Mouse (Mus musculus): ENCODE results near the gene Rgs7bp. TPM values are rescaled to one million over a fixed set of nuclear protein-coding genes. Genes with fewer than 3 reads are reported as not detected.

Gene Rgs7bp
- polyA plus RNA-seq, 1 experiment = 0.91 TPM

DNA sequence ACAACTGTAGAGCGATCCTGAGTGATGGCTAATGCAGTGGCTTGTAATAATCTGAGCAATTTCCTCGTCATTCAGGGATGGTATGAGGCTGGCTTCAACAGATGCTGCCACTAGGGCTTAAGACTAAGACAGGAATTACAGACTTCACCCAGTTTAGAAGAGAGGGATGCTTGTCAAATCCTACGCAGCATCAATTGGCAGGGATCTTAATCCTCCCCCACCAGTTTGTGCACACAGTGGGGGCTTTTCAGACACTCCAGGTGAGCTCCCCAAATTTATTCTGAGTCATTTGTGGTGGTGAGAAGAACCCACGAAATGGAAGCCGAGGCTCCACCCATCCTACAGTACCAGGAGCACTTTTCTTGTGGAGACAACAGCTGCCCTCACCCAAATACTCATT lies 16.4 kb downstream of the Rgs7bp start:
- Histone ChIP-seq H3K4me3 (ENCODE audit: insufficient read depth, low read depth, low read length) (no peak overlapping the region), H3K27ac (replicated peaks; ENCODE audit: low read depth, low read length) (no peak overlapping the region), H3K4me1 (ENCODE audit: control insufficient read depth, insufficient read depth, insufficient read length, low read length) (no peaks in the 10 kb centered on the region)

DNA sequence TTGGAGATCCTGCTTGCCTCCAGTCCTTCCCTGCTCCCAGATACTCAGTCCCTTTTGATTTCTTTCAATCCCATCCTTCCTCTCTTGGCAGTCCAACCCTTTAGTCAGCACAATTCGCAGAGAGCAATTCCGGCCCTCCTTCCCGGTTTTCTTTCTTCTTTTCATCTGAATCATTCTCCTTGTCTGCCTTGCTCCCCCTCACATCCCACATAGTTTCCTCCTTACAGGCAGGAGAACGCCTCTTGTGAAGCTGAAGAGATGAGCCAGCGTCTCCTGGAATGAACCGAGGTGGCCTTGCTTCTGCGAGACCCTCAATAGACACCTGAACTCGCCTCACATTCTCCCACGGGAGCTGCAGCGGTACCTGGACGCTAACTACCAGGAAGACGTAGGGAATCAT lies 16.9 kb downstream of the Rgs7bp start:
- Histone ChIP-seq H3K4me1 (ENCODE audit: control insufficient read depth, insufficient read depth, insufficient read length, low read length) (no peaks in the 10 kb centered on the region), H3K27ac (replicated peaks; ENCODE audit: low read depth, low read length) (no peak overlapping the region), H3K4me3 (ENCODE audit: insufficient read depth, low read depth, low read length) (no peak overlapping the region)

DNA sequence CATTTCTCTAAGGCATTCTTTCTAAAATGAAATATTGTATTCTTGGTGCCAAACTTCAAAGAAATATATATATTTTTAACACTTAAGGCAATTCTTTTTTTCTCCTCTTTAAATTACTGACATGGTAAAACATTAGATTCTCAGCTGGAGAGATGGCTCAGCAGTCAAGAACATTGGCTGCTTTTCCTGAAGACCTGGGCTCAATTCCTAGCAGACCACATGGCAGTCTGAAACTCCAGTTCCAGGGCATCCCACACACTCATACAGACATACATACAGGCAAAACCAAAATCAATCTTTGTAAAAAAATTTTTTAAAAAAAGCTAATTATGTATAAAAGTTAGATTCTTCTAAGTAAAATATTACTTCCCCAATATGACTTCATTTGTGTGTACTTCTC lies 22.8 kb downstream of the Rgs7bp start:
- Histone ChIP-seq H3K4me1 (ENCODE audit: control insufficient read depth, insufficient read depth, insufficient read length, low read length) (no peaks in the 10 kb centered on the region), H3K4me3 (ENCODE audit: insufficient read depth, low read depth, low read length) (no peak overlapping the region), H3K27ac (replicated peaks; ENCODE audit: low read depth, low read length) (no peak overlapping the region)

DNA sequence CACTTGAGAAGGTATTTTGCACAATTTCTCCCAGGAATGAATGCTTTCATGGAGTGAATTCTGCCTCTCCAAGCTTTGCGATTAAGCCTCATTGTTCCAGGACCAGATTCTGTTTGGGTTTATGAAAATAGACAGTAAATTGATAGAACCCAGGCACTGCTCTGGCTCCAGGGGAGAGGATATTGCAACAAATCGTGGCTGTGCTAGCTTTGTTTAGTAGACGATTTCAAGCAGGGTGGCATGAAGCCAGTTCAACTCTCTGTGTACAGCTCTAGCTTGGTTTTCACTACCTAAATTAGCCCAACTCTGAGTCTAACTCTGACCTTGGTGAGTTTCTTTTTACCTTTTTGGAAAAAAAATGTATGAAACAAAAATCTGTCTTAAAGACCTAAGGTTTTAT lies 26.5 kb downstream of the Rgs7bp start:
- Histone ChIP-seq H3K27ac (replicated peaks; ENCODE audit: low read depth, low read length) (no peak overlapping the region), H3K4me3 (ENCODE audit: insufficient read depth, low read depth, low read length) (no peak overlapping the region), H3K4me1 (ENCODE audit: control insufficient read depth, insufficient read depth, insufficient read length, low read length) (no peaks in the 10 kb centered on the region)

- Histone ChIP-seq H3K4me3 (ENCODE audit: insufficient read depth, low read depth, low read length) (no peak overlapping the region), H3K4me1 (ENCODE audit: control insufficient read depth, insufficient read depth, insufficient read length, low read length) (no peaks in the 10 kb centered on the region), H3K27ac (replicated peaks; ENCODE audit: low read depth, low read length) (no peak overlapping the region)
These were observed 38.2 kb downstream of the Rgs7bp start for GRCm38 (mm10) chr13:105016577-105016976.

- Histone ChIP-seq H3K4me3 (ENCODE audit: insufficient read depth, low read depth, low read length) (no peak overlapping the region), H3K27ac (replicated peaks; ENCODE audit: low read depth, low read length) (no peak overlapping the region), H3K4me1 (ENCODE audit: control insufficient read depth, insufficient read depth, insufficient read length, low read length) (no peaks in the 10 kb centered on the region)
These were observed 38.9 kb downstream of the Rgs7bp start for GRCm38 (mm10) chr13:105015710-105016404.

DNA sequence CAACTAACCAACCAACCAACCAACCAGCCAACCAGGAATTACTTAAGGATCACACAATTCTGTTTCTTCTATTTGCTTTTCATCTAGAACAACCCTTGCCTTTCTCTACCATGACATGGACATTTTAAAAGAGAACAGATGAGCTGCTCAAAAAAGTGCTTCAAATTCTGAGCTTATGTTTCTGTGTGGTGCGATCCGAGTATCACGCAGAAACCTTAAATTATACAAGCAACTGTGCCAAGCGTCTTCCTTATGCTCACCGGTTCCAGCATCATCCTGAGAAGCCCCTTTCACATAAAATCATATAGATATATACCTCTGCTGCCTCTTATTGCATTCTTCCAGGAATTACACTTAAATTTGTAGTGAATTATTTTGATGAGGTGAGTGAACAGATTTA lies 43.4 kb downstream of the Rgs7bp start:
- H3K4me3 ChIP-seq (ENCODE audit: insufficient read depth, low read depth, low read length) = no peak overlapping the region
- no peak overlapping the region for H3K27ac ChIP-seq (replicated peaks; ENCODE audit: low read depth, low read length)
- no peaks in the 10 kb centered on the region for H3K4me1 ChIP-seq (ENCODE audit: control insufficient read depth, insufficient read depth, insufficient read length, low read length)

GRCm38 (mm10) chr13:105008891-105009290 lies 45.8 kb downstream of the Rgs7bp start:
- Histone ChIP-seq H3K4me3 (ENCODE audit: insufficient read depth, low read depth, low read length) (no peak overlapping the region), H3K27ac (replicated peaks; ENCODE audit: low read depth, low read length) (no peak overlapping the region), H3K4me1 (ENCODE audit: control insufficient read depth, insufficient read depth, insufficient read length, low read length) (no peaks in the 10 kb centered on the region)

GRCm38 (mm10) chr13:105002831-105003157 lies 51.9 kb downstream of the Rgs7bp start:
- no peak overlapping the region for H3K4me3 ChIP-seq (ENCODE audit: insufficient read depth, low read depth, low read length)
- no peaks in the 10 kb centered on the region for H3K4me1 ChIP-seq (ENCODE audit: control insufficient read depth, insufficient read depth, insufficient read length, low read length)
- no peak overlapping the region for H3K27ac ChIP-seq (replicated peaks; ENCODE audit: low read depth, low read length)

DNA sequence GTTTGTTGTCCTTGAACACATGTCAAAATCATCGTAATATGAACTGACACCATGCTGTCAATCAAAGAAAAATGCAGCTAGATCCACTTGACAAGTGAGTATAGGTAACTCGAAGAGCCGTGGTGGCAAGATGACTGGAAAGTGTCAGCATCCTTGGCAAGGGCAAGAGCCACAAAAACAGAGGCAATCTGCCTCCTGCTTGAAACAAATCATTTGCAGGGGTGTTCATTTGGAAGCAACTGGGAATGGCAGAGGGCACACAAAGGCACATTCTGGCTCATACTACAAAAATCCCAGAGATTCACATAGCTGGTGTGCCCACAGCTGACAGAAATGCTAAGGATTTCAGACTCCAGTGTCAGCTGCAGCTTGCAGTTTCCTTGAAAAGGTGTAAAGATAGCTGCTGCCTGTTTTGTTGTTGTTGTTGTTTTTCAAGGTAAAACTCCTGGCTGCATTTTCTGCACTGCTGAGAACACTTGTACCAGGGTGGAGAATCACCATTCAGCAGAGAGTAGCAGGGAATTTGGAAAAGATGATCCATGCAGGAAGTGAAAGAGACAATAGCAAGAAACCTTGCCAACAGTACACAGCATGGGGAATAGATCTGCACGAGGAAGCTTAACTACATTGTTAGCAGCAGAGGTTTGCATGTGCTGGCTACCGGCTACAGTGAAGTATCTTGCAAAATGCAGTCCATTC lies 52.4 kb downstream of the Rgs7bp start:
- no peak overlapping the region for H3K27ac ChIP-seq (replicated peaks; ENCODE audit: low read depth, low read length)
- no peak overlapping the region for H3K4me3 ChIP-seq (ENCODE audit: insufficient read depth, low read depth, low read length)
- H3K4me1 ChIP-seq (ENCODE audit: control insufficient read depth, insufficient read depth, insufficient read length, low read length) = no peaks in the 10 kb centered on the region

- Histone ChIP-seq H3K4me1 (ENCODE audit: control insufficient read depth, insufficient read depth, insufficient read length, low read length) (no peaks in the 10 kb centered on the region), H3K27ac (replicated peaks; ENCODE audit: low read depth, low read length) (no peak overlapping the region), H3K4me3 (ENCODE audit: insufficient read depth, low read depth, low read length) (no peak overlapping the region)
These were observed 53.0 kb downstream of the Rgs7bp start for GRCm38 (mm10) chr13:105001714-105002113.

- no peaks in the 10 kb centered on the region for H3K4me1 ChIP-seq (ENCODE audit: control insufficient read depth, insufficient read depth, insufficient read length, low read length)
- no peak overlapping the region for H3K27ac ChIP-seq (replicated peaks; ENCODE audit: low read depth, low read length)
- no peak overlapping the region for H3K4me3 ChIP-seq (ENCODE audit: insufficient read depth, low read depth, low read length)
These were observed 65.9 kb downstream of the Rgs7bp start for GRCm38 (mm10) chr13:104988811-104989258.

- no peak overlapping the region for H3K4me3 ChIP-seq (ENCODE audit: insufficient read depth, low read depth, low read length)
- H3K4me1 ChIP-seq (ENCODE audit: control insufficient read depth, insufficient read depth, insufficient read length, low read length) = no peaks in the 10 kb centered on the region
- no peak overlapping the region for H3K27ac ChIP-seq (replicated peaks; ENCODE audit: low read depth, low read length)
These were observed 66.7 kb downstream of the Rgs7bp start for GRCm38 (mm10) chr13:104988009-104988540.

GRCm38 (mm10) chr13:104985691-104986090 lies 69.0 kb downstream of the Rgs7bp start:
- Histone ChIP-seq H3K4me1 (ENCODE audit: control insufficient read depth, insufficient read depth, insufficient read length, low read length) (no peaks in the 10 kb centered on the region), H3K4me3 (ENCODE audit: insufficient read depth, low read depth, low read length) (no peak overlapping the region), H3K27ac (replicated peaks; ENCODE audit: low read depth, low read length) (no peak overlapping the region)

DNA sequence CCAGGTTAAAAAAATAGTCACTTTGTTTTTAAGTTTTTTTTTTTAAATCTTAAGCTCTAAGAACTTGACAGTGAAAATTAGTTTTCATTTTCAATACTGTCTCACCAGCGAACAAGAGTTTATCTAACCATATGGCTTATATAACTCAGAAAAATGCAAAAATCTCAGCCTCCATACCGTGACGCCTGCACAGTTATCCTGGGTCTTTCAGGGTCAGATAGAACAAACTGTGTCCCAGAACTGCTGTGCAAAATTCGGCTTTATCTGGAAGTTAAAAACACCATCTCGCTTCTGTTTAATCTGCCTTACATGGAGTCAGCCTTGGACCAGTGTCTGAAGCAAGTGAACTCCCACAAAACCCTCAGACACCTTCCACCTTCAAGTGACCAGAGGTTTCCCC lies 70.7 kb downstream of the Rgs7bp start:
- H3K4me1 ChIP-seq (ENCODE audit: control insufficient read depth, insufficient read depth, insufficient read length, low read length) = no peaks in the 10 kb centered on the region
- H3K27ac ChIP-seq (replicated peaks; ENCODE audit: low read depth, low read length) = no peak overlapping the region
- H3K4me3 ChIP-seq (ENCODE audit: insufficient read depth, low read depth, low read length) = no peak overlapping the region

GRCm38 (mm10) chr13:104982781-104983353 lies 71.9 kb downstream of the Rgs7bp start:
- no peaks in the 10 kb centered on the region for H3K4me1 ChIP-seq (ENCODE audit: control insufficient read depth, insufficient read depth, insufficient read length, low read length)
- H3K4me3 ChIP-seq (ENCODE audit: insufficient read depth, low read depth, low read length) = no peak overlapping the region
- no peak overlapping the region for H3K27ac ChIP-seq (replicated peaks; ENCODE audit: low read depth, low read length)

Measured in brown adipose tissue, adult 24 weeks (tissue).